Mouse (Mus musculus) cerebellum, adult 18-20 months (tissue): ENCODE measurements around the gene Adcy10.
A peak's percentile ranks its signal among the peaks of the same experiment; 100 is the strongest.

Experiments used
- DNase-seq, 2 experiments: peaks; one replicate each; pipeline ENCODE4 v3.0.0; 2021

Adcy10 gene

DNA sequence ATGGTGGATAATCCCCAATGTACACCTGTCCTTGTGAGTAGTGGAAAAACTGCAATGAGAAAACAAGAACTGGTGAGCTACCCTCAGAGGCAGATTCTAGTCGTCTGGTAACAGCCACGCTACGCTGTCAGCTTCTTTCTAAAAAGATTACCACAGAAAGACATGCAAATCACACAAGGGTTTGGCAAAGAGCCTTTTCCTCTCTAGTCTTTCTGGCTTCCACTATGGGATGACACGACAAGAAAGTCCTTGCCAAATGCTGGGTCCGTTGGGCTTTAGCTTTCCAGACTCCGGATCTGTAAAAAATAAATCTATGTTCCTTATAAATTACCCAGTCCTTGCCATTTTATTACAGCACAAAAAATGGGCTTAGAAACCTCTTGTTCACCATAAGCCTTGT is 120.8 kb downstream of the Adcy10 start:
- no peak for DNase-seq

GRCm38 (mm10) chr1:165608904-165609303 is 123.9 kb downstream of the Adcy10 start:
- DNase-seq: no peak

GRCm38 (mm10) chr1:165609495-165610320 is 124.7 kb downstream of the Adcy10 start:
- DNase-seq: no peak

DNA sequence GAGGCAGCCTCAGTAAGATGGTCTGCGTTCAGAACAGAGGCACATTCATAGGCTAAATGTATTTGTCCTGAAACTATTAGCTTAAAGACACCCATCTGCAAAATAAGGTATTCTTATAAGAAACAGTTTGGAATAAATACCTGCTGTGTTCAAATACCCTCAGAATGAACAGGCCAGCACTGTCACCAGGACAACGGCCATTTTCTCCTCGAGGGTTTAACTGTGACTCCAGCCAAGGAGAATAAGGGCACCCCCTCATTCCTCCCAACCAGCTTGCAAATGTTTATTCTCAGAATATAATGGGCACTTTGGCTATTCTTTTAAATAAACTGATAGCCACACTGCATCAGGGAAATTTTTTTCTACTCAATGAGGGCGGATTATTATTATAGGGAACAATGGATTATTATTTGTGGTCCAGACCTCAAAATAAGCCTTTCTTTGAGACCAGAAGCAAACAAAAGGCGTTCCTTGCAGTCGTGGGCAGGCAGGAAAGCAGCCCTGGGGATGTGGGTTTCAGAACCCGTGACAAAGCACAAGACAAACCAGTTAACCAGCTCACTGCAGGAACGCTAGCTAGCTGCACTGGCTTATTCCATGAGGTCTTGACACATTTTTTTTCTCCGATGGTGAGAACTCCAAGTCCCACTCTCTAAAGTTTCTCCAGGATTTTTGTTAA is 125.5 kb downstream of the Adcy10 start:
- no peak for DNase-seq

DNA sequence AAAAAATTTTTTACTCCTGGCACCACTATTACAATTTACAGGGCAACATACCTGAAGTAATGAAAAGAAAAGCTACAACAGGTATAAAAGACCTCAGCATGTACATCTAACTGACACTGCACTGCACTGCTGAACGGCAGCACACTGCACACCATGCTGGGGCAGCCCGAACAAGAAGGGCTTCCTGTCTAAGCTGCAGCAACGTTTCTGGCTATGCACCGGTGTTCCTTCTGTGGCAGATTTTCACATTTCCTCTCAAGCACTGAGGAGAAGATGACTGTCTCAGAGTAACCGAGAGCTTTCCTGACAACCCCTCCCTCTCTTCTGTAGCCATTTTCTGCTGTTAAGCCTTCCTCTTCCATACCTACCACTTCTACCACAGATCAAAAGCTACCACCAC is 127.7 kb downstream of the Adcy10 start:
- DNase-seq: no peak

DNA sequence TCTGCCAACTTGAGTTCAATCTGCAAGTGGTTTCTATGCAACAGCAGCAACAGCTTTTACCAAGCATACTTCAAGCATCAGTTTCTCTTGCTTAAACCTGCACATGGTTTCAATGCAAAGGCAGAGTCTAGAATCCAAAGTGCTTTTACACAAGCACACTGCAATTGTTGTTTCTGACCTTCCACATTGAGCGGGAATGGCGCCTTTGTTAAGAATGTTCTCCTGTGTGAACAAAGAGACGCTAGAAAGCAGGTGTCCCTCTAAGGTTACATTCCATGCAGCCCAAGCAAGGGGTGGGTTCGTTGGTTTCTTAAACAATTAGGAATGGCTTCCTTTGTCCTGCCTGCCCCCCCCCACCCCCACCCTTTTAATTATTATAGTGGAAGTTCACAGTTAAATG is 128.9 kb downstream of the Adcy10 start:
- DNase-seq: no peak

DNA sequence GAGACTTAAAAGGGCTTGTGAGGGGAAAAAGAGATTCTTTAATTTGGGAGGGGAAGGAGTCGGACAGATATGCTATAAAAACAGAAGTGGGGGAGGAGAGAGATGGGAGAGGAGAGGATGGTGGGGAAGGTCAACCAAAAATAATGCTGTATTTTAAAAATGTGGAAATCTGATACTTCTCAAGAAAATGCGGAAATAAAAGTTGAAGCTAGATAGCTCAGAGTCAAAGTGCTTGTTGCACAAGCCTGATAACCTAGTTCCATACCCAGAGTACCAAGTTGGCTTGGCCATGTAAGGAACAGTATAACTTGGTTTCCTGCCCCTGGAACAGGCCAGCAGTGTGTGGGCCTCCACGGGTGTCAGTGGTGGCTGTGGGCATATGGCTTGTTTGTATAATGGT is 129.8 kb downstream of the Adcy10 start:
- no peak for DNase-seq

- no peak for DNase-seq
Observed at GRCm38 (mm10) chr1:165616652-165617051, 131.7 kb downstream of the Adcy10 start.

DNA sequence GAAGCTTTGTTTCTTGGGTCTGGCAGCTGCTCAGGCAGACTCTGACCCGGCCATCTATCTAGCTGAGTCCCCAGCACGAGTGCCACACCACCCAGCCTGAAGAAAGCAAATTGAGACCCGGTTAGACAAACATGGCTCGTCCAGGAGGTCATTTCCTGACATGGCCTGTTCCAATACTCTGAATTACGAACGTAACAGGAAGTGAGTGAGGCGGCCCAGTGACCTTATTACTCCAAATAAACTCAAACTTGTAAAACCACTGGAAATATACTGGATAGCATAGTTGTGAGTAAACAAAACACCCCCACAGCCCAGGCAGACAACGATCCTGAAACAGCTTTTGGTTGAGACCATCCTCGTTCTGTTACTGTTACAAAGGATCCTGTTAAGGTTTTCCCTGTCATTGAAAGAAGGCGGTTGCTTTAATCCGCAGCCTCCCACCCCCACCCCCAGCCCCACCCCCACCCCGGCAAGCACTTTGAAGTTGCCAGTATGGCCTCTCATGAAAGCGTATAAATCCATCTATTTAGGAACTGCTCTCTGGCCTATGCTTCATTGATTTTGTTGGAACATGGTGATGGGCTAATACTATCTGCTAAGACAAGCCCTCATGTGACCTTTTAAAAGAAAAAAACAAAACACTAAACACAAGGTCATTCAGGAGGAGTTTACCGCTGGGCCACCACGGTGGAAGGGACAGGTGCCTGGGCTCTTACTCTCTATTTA is 132.3 kb downstream of the Adcy10 start:
- DNase-seq: no peak

DNA sequence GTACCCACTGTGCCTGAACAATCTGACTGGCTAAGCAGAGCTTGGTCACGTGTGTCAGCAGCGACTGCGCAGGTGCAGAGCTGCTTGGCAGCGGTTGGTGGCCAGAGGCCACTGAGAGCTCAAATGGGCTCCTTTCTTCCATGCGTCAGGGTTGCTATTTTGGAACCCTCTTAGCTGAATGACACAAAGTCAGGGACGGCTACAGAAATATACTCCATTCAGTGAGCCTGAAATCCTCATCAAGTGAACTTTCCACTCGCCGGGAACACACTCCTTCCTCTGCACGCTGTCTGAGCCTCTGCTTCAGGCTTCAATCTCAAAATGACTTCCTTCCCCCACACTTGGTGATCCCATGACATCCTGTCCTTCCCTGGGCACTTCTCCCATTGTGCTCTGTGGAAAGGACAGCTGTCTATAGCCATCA is 133.2 kb downstream of the Adcy10 start:
- DNase-seq: peak; percentile 50 to 55

DNA sequence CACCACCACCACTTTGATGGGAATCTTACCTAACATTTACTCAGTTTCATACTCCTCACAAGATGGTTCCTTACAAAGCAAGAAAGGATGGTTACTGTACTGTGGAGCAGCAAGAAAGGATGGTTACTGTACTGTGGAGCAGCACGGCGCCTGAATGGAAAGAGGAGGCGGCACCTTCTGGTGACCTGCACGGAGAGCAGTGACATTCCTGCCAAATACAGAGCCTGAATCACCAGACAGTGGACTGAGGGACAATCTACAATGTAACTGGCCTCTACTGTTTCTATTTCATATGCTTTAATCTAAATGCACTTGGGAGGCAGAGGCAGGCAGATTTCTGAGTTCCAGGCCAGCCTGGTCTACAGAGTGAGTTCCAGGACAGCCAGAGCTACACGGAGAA is 140.1 kb downstream of the Adcy10 start:
- no peak for DNase-seq

DNA sequence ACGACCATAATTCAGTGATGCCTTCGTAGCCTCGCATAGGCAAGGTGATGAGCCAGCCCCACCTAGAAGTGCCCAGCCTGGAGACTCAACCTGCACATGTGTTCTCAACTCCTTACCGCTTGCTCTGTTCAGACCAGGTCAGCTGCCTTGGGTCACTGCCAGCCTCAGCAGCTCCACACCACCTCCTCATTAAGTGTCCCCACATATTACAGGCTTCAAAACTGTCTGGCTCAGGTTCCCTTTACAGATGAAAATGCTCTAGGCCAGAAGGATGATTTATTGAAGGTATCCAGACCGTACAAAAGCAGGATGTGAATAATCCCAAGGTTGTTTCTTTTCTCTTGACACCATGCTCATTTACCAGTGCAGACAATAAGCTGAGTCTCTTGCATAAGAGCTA is 140.9 kb downstream of the Adcy10 start:
- no peak for DNase-seq
